Mouse (Mus musculus) limb, embryonic 11.5 days (tissue): ENCODE data around the gene Cyp24a1. TPM values are rescaled to one million over a fixed set of nuclear protein-coding genes. Genes with fewer than 3 reads are reported as not detected.
A peak's percentile ranks its signal among the peaks of the same experiment; 100 is the strongest.

ENCODE experiments used
- ATAC-seq: fragments of 200-750 bp; cut with Nextera tagmentation; 2 replicates; pipeline ENCODE4 v1.8.0; 2017; ENCODE audit warnings: low read depth; ENCODE audit not compliant: insufficient number of reproducible peaks, low FRiP score, low TSS enrichment
- DNase-seq: peaks from one replicate; pipeline ENCODE4 v3.0.0-alpha.2; 2015; ENCODE audit warnings: low spot score
- H3K27ac ChIP-seq: fragments of 300-500 bp; sonication (generic); replicated peaks from 2 replicates; pipeline ENCODE4 v1.5.1; 2014; ENCODE audit warnings: low read depth, mild to moderate bottlenecking, low read length
- H3K27me3 ChIP-seq: fragments of 300-500 bp; sonication (generic); 2 replicates; pipeline ENCODE4 v1.6.1; 2014; ENCODE audit warnings: mild to moderate bottlenecking, low read length, mixed read lengths; ENCODE audit not compliant: control insufficient read depth, insufficient read depth
- H3K36me3 ChIP-seq: fragments of 300-500 bp; sonication (generic); 2 replicates; pipeline ENCODE4 v1.6.1; 2014; ENCODE audit warnings: mild to moderate bottlenecking, low read length, moderate library complexity, mixed read lengths; ENCODE audit not compliant: control insufficient read depth, insufficient read depth
- H3K4me1 ChIP-seq: fragments of 300-500 bp; sonication (generic); 2 replicates; pipeline ENCODE4 v1.6.1; 2014; ENCODE audit warnings: low read length, mixed read lengths; ENCODE audit not compliant: control insufficient read depth, insufficient read depth
- H3K4me2 ChIP-seq: fragments of 300-500 bp; sonication (generic); 2 replicates; pipeline ENCODE4 v1.6.1; 2014; ENCODE audit warnings: low read depth, mild to moderate bottlenecking, moderate library complexity; ENCODE audit not compliant: severe bottlenecking
- H3K4me3 ChIP-seq: fragments of 300-500 bp; sonication (generic); 2 replicates; pipeline ENCODE4 v1.5.1; 2014; ENCODE audit warnings: low read depth, low read length
- H3K9ac ChIP-seq: fragments of 300-500 bp; sonication (generic); 2 replicates; pipeline ENCODE4 v1.6.1; 2014; ENCODE audit warnings: mild to moderate bottlenecking, low read length
- H3K9me3 ChIP-seq: fragments of 300-500 bp; sonication (generic); 2 replicates; pipeline ENCODE4 v1.6.1; 2016; ENCODE audit warnings: low read length; ENCODE audit not compliant: control insufficient read depth
- WGBS: fragments of 180-500 bp; shearing (Covaris S2); extraction: QIAGEN DNeasy Blood & Tissue Kit; methylation state at CpG from one replicate; pipeline ENCODE4 v1.1.7; 2014; 5-methylcytosine and 5-hydroxymethylcytosine counted together
- polyA plus RNA-seq: library from polyadenylated mRNA; unstranded; fragments of >200 nt; fragmentation: Nextera tagmentation; extraction: Ambion mirVana; gene quantifications from 2 replicates; pipeline ENCODE4 v1.2.1, GENCODE M21; 2014

Gene Cyp24a1
- polyA plus RNA-seq, 1 experiment from 2014 or later, result not detected

DNA sequence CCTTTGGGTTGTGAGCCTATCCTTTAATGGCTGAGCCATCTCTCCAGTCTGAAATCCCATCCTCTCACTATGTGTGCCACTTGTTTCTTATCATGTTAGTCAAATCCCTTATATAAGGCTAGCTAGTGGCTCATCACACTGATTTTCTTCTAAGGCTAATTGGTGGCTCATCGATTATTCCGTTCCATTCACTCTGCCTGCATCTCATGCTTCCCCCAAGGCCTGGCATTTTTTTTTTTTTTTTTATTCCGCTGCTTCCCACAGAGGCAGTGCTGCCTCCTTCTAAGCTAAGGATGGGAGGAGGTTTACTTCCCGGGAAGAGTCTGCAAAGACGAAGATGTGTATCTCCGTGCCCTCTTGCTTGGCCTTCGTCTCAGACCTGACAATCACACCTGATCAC lies 9.7 kb downstream of the Cyp24a1 start:
- no peaks in the 10 kb centered on the region for H3K4me1 ChIP-seq
- H3K4me3 ChIP-seq, result no peak overlapping the region
- H3K27ac ChIP-seq, result no peak overlapping the region
- no peak overlapping the region for H3K9ac ChIP-seq
- DNase-seq (no peak), ATAC-seq (no peak)
- H3K27me3 ChIP-seq, result no peaks in the 10 kb centered on the region
- 87% methylated on average over 7 of the region's 7 CpGs for WGBS
- no peaks in the 10 kb centered on the region for H3K9me3 ChIP-seq
- H3K4me2 ChIP-seq, result no peak overlapping the region
- no peaks in the 10 kb centered on the region for H3K36me3 ChIP-seq

DNA sequence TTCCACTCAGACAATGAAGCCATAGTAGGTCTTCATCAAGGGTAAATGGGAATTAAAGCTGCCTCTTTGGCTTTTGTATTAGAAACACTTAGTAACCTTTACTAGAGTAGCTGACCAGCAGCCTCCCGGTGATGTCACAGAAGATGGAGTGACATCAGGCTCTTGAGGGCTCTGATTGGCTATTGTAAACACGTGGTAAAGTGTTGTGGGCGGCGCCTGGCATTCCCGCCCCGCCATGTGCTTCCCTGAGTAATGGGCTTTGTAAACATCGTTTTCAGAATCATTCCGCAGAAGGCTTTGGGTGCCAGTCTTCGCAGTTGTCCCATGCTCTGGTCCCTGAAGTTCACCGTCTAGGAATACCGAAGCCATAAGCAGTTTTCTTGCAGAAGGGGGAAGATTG lies 13.0 kb downstream of the Cyp24a1 start:
- no peak overlapping the region for H3K4me2 ChIP-seq
- no peaks in the 10 kb centered on the region for H3K9me3 ChIP-seq
- no peaks in the 10 kb centered on the region for H3K4me1 ChIP-seq
- H3K27ac ChIP-seq, result no peak overlapping the region
- no peak for ATAC-seq
- no peak for DNase-seq
- no peak overlapping the region for H3K4me3 ChIP-seq
- H3K9ac ChIP-seq, result no peak overlapping the region
- no peaks in the 10 kb centered on the region for H3K36me3 ChIP-seq
- 72% methylated on average over 11 of the region's 11 CpGs for WGBS
- H3K27me3 ChIP-seq, result no peaks in the 10 kb centered on the region

DNA sequence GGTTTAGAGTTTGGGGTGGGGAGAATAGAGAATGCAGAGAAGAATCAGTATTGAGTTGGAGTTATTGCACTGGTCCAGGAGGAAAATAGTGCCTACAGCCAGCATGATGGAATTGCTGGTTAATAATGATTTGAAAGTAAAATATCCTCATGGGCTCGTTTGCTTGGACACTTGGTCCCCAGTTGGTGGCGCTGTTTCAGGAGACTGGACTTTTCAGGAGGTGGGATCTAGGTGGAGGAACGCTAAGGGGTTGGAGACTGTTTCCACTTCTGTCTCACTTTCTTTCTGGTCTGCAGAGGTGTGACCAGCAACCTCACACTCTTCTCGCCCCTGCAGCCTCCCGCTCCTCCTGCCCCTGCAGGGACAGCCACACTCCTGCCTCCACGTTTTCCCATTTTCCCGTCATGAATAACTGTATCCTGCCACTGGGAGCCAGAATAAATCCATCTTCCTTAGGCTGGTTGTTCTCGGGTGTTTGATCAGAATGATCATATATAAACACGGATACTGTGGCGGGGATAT lies 14.9 kb downstream of the Cyp24a1 start:
- Histone ChIP-seq H3K27me3 (no peaks in the 10 kb centered on the region), H3K4me3 (no peak overlapping the region), H3K27ac (no peak overlapping the region), H3K4me1 (no peaks in the 10 kb centered on the region), H3K4me2 (no peak overlapping the region), H3K9me3 (no peaks in the 10 kb centered on the region), H3K9ac (no peak overlapping the region), H3K36me3 (no peaks in the 10 kb centered on the region)
- ATAC-seq (no peak), DNase-seq (no peak)
- WGBS, result 66% methylated on average over 10 of the region's 10 CpGs

DNA sequence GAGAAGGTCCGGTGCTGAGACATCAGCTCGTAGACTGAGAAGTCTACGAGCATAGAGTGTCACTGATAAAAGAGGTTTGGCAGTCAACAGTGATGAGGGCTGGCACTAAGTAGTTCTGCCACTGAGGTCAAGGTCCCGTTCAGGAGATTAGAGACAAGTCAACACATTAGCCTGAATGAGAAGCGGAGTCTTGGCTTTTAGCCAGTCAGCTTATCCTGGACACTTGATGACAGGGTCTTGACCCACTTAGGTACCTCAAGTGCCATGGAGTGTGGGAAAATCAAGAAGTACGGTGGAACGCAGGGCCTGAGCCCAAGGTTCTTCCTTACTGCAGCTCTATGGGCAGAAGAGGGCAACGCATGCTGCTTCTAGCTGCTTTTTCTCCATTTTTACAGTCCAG lies 20.3 kb downstream of the Cyp24a1 start:
- Histone ChIP-seq H3K27ac (no peak overlapping the region), H3K4me1 (no peaks in the 10 kb centered on the region), H3K27me3 (no peaks in the 10 kb centered on the region), H3K36me3 (no peaks in the 10 kb centered on the region), H3K4me3 (no peak overlapping the region), H3K9me3 (no peaks in the 10 kb centered on the region), H3K9ac (no peak overlapping the region), H3K4me2 (no peak overlapping the region)
- DNase-seq, result no peak
- ATAC-seq, result no peak
- WGBS, result 86% methylated on average over 8 of the region's 8 CpGs

DNA sequence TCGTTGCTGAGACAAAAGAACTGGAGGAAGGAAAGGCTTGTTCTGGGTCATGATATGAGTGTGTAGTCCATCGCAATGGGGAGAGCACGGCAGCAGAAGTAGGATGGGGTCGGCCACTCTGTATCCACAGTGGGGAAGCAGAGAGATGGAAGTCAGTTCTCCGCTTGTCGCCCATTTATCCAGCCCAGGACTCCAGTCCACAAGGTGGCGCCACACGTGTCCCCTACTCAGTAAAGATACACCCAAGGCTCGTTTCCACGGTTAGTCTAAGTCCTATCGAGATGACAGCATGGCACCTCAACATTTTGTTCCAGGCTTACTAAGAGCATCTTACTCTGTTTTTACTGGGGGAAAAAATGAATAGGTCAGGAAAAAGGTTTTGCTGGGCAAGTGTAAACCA lies 20.7 kb downstream of the Cyp24a1 start:
- Histone ChIP-seq H3K4me1 (no peaks in the 10 kb centered on the region), H3K4me3 (no peak overlapping the region), H3K36me3 (no peaks in the 10 kb centered on the region), H3K4me2 (no peak overlapping the region), H3K27ac (no peak overlapping the region), H3K9ac (no peak overlapping the region), H3K9me3 (no peaks in the 10 kb centered on the region), H3K27me3 (no peaks in the 10 kb centered on the region)
- ATAC-seq (no peak), DNase-seq (peak; percentile 33)
- WGBS, result 82% methylated on average over 11 of the region's 11 CpGs

DNA sequence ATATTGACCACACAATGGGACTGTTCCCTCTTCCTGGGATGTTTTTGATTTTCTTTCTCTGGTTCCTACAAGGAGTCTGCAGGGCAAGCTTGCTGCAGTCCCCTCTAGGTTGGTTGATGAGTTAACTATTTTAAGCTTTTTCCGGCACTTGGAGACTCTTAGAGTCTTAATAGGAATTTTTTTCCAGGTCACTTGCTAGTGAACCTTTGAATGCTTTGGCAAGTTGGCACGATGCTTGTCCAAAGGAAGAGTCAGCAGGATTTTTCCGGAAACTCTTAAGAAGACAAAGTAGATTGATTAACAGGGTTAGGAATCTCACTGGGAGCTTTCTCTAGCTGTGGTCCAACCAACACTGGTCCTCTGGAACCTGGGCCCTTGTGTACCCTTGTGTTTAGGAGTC lies 21.8 kb downstream of the Cyp24a1 start:
- no peak overlapping the region for H3K9ac ChIP-seq
- WGBS, result 89% methylated on average over 3 of the region's 3 CpGs
- no peak overlapping the region for H3K27ac ChIP-seq
- H3K36me3 ChIP-seq, result no peaks in the 10 kb centered on the region
- no peaks in the 10 kb centered on the region; the same call in 1 of the 2 replicates for H3K4me1 ChIP-seq
- H3K27me3 ChIP-seq, result no peaks in the 10 kb centered on the region
- ATAC-seq (no peak), DNase-seq (no peak)
- H3K9me3 ChIP-seq, result no peaks in the 10 kb centered on the region
- no peak overlapping the region for H3K4me3 ChIP-seq
- no peak overlapping the region for H3K4me2 ChIP-seq

DNA sequence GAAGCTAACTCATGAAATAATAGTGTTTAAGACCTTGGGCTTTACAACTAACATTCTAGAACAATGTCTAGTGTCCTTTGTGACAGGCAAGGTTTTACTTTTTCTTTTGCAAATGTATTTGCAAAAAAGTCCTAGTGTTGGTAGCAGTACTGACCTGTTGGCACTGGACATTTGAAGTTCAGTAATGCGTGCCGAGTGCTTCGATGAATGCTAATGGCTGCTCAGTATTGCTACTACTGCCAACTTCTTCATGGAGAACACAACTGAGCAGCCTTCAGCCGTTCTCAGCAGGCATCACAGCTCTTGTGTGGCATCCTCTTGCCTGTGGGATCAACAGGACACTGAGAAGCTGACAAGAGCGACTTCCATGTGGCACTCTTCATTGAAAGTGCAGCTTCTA lies 22.8 kb downstream of the Cyp24a1 start:
- Histone ChIP-seq H3K4me3 (no peak overlapping the region), H3K27me3 (no peaks in the 10 kb centered on the region), H3K9me3 (no peaks in the 10 kb centered on the region), H3K9ac (no peak overlapping the region), H3K4me2 (no peak overlapping the region), H3K27ac (no peak overlapping the region), H3K36me3 (no peaks in the 10 kb centered on the region), H3K4me1 (peaks cover 2% of the 10 kb centered on the region; the same call in 1 of the 2 replicates)
- no peak for ATAC-seq
- no peak for DNase-seq
- WGBS, result 89% methylated on average over 5 of the region's 5 CpGs

DNA sequence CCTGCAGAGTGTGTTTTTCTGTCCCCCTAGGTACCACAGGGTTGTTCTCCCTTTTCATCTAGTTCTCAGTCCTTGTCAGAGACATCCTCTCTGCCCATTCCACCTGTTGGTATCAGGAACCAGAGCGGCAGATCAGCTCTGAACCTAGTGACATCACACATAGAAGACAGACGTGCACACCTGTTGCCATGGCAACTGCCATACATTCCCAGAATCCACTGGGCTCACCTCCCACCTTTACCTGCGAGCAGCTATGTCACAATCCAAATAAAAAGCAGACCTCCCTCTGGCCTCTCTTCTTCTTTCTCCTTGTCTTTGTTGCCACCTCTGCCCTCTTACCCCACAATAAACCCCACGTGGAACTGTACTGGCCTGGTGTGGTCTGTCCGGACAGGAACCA lies 26.4 kb downstream of the Cyp24a1 start:
- Histone ChIP-seq H3K9me3 (no peaks in the 10 kb centered on the region), H3K36me3 (no peaks in the 10 kb centered on the region), H3K4me1 (peaks cover 2% of the 10 kb centered on the region; the same call in 1 of the 2 replicates), H3K4me2 (no peak overlapping the region), H3K4me3 (no peak overlapping the region), H3K27ac (no peak overlapping the region), H3K9ac (no peak overlapping the region), H3K27me3 (no peaks in the 10 kb centered on the region)
- ATAC-seq (no peak), DNase-seq (no peak)
- WGBS, result 80% methylated on average over 5 of the region's 5 CpGs

DNA sequence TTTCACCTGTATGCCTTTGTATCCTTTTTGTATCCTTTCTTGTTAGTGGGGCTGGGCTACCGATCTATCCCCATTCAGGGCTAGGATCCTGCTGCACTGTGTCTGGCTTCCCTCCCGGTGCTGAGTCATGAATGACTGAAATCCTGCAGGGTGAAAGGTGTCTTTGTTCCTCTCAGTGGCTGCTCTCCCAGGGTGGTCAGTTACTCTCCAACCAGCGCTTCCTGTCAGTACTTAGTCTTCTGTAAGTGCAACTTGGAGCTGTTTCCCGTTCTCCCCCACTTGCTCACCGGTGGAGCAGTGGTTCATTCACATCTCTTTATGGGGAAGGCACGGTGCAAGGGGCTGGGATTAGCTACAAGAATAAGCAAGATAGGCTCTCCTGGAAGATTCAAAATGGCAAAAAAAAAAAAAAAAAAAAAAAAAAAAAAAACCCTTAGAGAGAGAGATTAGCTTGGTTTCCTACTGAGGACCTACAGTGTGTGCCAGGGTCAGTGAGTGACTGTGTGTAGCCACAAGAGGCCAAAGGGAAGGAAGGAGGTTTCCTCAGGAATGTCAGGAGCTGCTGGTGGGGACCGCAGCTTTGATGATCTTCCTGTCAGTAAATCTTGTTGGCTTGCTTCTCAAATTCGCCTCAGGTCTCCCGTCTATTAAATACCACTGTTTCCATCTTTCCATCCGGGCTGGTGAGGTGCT lies 27.2 kb downstream of the Cyp24a1 start:
- H3K9ac ChIP-seq, result no peak overlapping the region
- H3K4me3 ChIP-seq, result no peak overlapping the region
- no peaks in the 10 kb centered on the region for H3K27me3 ChIP-seq
- no peak overlapping the region for H3K4me2 ChIP-seq
- WGBS, result 15% methylated on average over 10 of the region's 10 CpGs
- H3K4me1 ChIP-seq, result peaks cover 2% of the 10 kb centered on the region; the same call in 1 of the 2 replicates
- no peaks in the 10 kb centered on the region for H3K36me3 ChIP-seq
- H3K27ac ChIP-seq, result no peak overlapping the region
- H3K9me3 ChIP-seq, result no peaks in the 10 kb centered on the region
- ATAC-seq (no peak), DNase-seq (peak; percentile 33)
